Mouse (Mus musculus): Measurements from ENCODE around the gene Atf1. TPM values are rescaled to one million over a fixed set of nuclear protein-coding genes. Genes with fewer than 3 reads are reported as not detected.

The Atf1 gene
- total RNA-seq, 1 experiment = 47.2 TPM

DNA sequence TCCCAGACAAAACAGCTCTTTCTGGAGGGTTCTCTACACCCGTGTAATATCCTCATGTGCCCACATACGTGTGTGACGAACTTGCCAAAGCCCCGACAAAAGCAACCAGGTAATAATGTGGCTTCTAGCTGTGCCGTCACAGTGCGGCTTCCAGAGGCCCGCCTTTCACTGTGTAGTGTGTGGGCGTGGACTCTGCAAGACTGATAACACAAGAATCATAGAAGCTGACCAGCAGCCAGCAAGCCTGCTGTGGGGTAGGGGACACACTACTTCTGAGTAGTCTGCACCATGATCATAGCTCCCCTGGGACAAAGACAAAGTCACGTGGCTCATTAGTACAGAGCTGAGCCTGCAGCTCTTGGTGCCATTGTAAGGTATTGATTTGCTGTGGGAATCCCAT, 41.4 kb upstream of the Atf1 start:
- in situ Hi-C loops (cut with MboI; ENCODE audit: low sequenced_read_pairs in 2 of 2, unreplicated experiment in 2 of 2) = no loop called here
- no peak overlapping the region for H3K27ac ChIP-seq (ENCODE audit: insufficient read depth, low read depth, low read length, poor library complexity, severe bottlenecking)
- peaks cover 25% of the 10 kb centered on the region for H3K36me3 ChIP-seq (ENCODE audit: control insufficient read depth, insufficient read depth, low read length, poor library complexity, severe bottlenecking)
- TF ChIP-seq ZC3H11A (IDR thresholded peaks at IDR 0.05; ENCODE audit: borderline replicate concordance, low read depth, low read length) (no peak), HCFC1 (IDR thresholded peaks at IDR 0.05; ENCODE audit: borderline replicate concordance, insufficient read depth, low read length) (no peak), MAFK (IDR thresholded peaks at IDR 0.05; ENCODE audit: insufficient read depth, low read depth, low read length) (no peak), ZNF384 (IDR thresholded peaks at IDR 0.05; ENCODE audit: low read depth, low read length) (no peak), CHD2 (IDR thresholded peaks at IDR 0.05; ENCODE audit: low read depth, low read length) (no peak)
- no peaks in the 10 kb centered on the region for H3K9me3 ChIP-seq (ENCODE audit: control insufficient read depth, insufficient read depth, low read depth, low read length)
- H3K4me3 ChIP-seq (ENCODE audit: insufficient read depth in 1 of 2, low read depth in 1 of 2, low read length in 2 of 2, poor library complexity in 1 of 2, severe bottlenecking in 1 of 2) = no peak overlapping the region
- no peak for DNase-seq (ENCODE audit: low read depth, low spot score)
- H3K9ac ChIP-seq (ENCODE audit: insufficient read depth, low read depth, low read length, poor library complexity, severe bottlenecking) = no peak overlapping the region
- H3K4me1 ChIP-seq (ENCODE audit: control insufficient read depth in 2 of 2, insufficient read depth in 2 of 2, low read length in 2 of 2, poor library complexity in 1 of 2) = no peaks in the 10 kb centered on the region; a peak in 1 of 4 replicates

DNA sequence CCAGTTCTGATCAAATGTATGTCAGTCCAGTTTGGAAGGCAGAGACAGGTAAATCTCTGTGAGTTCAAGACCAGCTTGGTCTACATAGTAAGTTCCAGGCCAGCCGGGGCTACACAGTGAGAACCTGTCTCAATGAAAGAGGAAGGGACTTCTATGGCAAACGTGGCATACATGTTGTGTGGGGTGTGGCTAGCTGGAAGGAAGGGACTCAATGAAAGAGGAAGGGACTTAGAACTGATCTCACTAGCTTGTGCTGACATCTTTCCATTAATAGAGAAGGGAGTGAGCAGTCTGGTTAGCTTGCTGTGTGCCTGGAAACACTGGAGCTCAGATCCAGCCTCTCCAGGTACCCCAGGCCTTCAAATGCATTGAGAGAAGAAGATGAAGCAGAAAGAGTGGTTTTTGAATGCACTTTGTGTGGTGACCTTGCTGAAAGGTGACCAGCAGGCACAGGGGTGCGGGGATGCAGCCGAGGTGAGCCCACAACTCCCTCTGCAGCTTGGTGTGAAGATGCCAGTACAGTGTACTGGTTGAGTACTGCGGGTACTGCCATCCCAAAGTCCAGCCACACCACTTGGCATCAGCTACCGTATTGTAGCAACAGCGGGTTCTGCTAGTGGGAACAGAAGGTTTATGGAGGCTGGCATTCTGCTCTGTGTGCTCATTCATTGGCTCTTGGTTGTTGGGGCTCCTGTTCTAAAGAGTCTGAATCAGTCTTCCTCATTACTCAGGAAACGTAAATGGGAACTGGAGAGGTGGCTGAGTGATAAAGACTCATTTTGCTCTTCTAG, 40.5 kb upstream of the Atf1 start:
- no peak overlapping the region for H3K4me3 ChIP-seq (ENCODE audit: insufficient read depth in 1 of 2, low read depth in 1 of 2, low read length in 2 of 2, poor library complexity in 1 of 2, severe bottlenecking in 1 of 2)
- in situ Hi-C loops (cut with MboI; ENCODE audit: low sequenced_read_pairs in 2 of 2, unreplicated experiment in 2 of 2) = no loop called here
- H3K4me1 ChIP-seq (ENCODE audit: control insufficient read depth in 2 of 2, insufficient read depth in 2 of 2, low read length in 2 of 2, poor library complexity in 1 of 2) = no peaks in the 10 kb centered on the region; a peak in 1 of 4 replicates
- H3K9me3 ChIP-seq (ENCODE audit: control insufficient read depth, insufficient read depth, low read depth, low read length) = no peaks in the 10 kb centered on the region
- H3K36me3 ChIP-seq (ENCODE audit: control insufficient read depth, insufficient read depth, low read length, poor library complexity, severe bottlenecking) = peaks cover 26% of the 10 kb centered on the region
- H3K27ac ChIP-seq (ENCODE audit: insufficient read depth, low read depth, low read length, poor library complexity, severe bottlenecking) = no peak overlapping the region
- no peak overlapping the region for H3K9ac ChIP-seq (ENCODE audit: insufficient read depth, low read depth, low read length, poor library complexity, severe bottlenecking)
- no peak for DNase-seq (ENCODE audit: low read depth, low spot score)
- TF ChIP-seq ZNF384 (IDR thresholded peaks at IDR 0.05; ENCODE audit: low read depth, low read length) (no peak), CHD2 (IDR thresholded peaks at IDR 0.05; ENCODE audit: low read depth, low read length) (no peak), ZC3H11A (IDR thresholded peaks at IDR 0.05; ENCODE audit: borderline replicate concordance, low read depth, low read length) (no peak), HCFC1 (IDR thresholded peaks at IDR 0.05; ENCODE audit: borderline replicate concordance, insufficient read depth, low read length) (no peak), MAFK (IDR thresholded peaks at IDR 0.05; ENCODE audit: insufficient read depth, low read depth, low read length) (no peak)

DNA sequence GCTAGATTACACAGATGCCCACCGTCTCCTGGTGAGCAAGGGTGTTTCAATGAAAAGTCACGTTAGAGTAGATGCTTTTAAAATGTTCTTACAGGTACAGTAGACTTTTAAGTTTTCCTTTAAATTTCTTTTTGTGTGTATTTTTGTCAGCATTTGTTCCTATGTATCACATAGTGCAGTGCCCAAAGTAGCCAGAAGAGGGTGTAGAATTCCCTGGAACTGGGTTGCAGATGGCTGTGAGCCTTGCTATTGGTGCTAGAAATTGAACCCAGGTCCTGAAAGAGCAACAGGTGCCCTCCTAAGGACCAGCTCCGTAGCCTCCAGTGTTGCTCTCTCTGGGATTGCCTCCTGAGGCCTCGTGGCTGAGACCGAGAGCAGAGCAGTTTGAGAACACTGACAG, 39.1 kb upstream of the Atf1 start:
- DNase-seq (ENCODE audit: low read depth, low spot score) = peak; percentile 15
- H3K36me3 ChIP-seq (ENCODE audit: control insufficient read depth, insufficient read depth, low read length, poor library complexity, severe bottlenecking) = peaks cover 25% of the 10 kb centered on the region

DNA sequence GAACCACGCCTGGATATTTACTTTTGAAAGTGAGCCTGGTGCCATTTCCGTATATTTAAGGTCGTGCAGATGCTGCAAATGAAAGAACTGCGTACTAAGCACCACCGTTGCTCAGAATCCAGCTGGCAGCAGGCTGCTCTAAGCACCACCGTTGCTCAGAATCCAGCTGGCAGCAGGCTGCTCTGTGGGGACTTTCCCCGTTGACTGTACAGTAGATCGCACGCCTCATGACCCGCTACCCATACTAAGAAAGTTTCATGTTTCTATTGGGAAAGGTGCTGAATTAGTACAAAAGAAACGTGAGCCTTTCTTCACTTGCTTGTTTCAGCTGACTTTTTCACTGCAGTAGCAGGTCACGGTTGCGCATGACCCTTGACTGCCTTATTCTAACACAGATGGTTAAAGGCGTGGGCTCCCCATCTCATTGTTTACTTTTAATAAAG, 38.6 kb upstream of the Atf1 start:
- H3K4me1 ChIP-seq (ENCODE audit: control insufficient read depth in 2 of 2, insufficient read depth in 2 of 2, low read length in 2 of 2, poor library complexity in 1 of 2) = no peaks in the 10 kb centered on the region
- H3K27ac ChIP-seq (ENCODE audit: insufficient read depth, low read depth, low read length, poor library complexity, severe bottlenecking) = no peak overlapping the region
- no peaks in the 10 kb centered on the region for H3K9me3 ChIP-seq (ENCODE audit: control insufficient read depth, insufficient read depth, low read depth, low read length)
- TF ChIP-seq ZC3H11A (IDR thresholded peaks at IDR 0.05; ENCODE audit: borderline replicate concordance, low read depth, low read length) (no peak), MAFK (IDR thresholded peaks at IDR 0.05; ENCODE audit: insufficient read depth, low read depth, low read length) (no peak), CHD2 (IDR thresholded peaks at IDR 0.05; ENCODE audit: low read depth, low read length) (no peak), HCFC1 (IDR thresholded peaks at IDR 0.05; ENCODE audit: borderline replicate concordance, insufficient read depth, low read length) (no peak), ZNF384 (IDR thresholded peaks at IDR 0.05; ENCODE audit: low read depth, low read length) (no peak)
- H3K36me3 ChIP-seq (ENCODE audit: control insufficient read depth, insufficient read depth, low read length, poor library complexity, severe bottlenecking) = peaks cover 28% of the 10 kb centered on the region
- no peak overlapping the region for H3K4me3 ChIP-seq (ENCODE audit: insufficient read depth in 1 of 2, low read depth in 1 of 2, low read length in 2 of 2, poor library complexity in 1 of 2, severe bottlenecking in 1 of 2)
- no peak for DNase-seq (ENCODE audit: low read depth, low spot score)
- in situ Hi-C loops (cut with MboI; ENCODE audit: low sequenced_read_pairs in 2 of 2, unreplicated experiment in 2 of 2) = no loop called here
- no peak overlapping the region for H3K9ac ChIP-seq (ENCODE audit: insufficient read depth, low read depth, low read length, poor library complexity, severe bottlenecking)

More for the DNA sequence above, 39.1 kb upstream of the Atf1 start:
- H3K4me1 ChIP-seq (ENCODE audit: control insufficient read depth in 2 of 2, insufficient read depth in 2 of 2, low read length in 2 of 2, poor library complexity in 1 of 2) = no peaks in the 10 kb centered on the region
- no peak overlapping the region for H3K9ac ChIP-seq (ENCODE audit: insufficient read depth, low read depth, low read length, poor library complexity, severe bottlenecking)
- in situ Hi-C loops (cut with MboI; ENCODE audit: low sequenced_read_pairs in 2 of 2, unreplicated experiment in 2 of 2) = no loop called here
- H3K27ac ChIP-seq (ENCODE audit: insufficient read depth, low read depth, low read length, poor library complexity, severe bottlenecking) = no peak overlapping the region
- H3K4me3 ChIP-seq (ENCODE audit: insufficient read depth in 1 of 2, low read depth in 1 of 2, low read length in 2 of 2, poor library complexity in 1 of 2, severe bottlenecking in 1 of 2) = no peak overlapping the region
- TF ChIP-seq MAFK (IDR thresholded peaks at IDR 0.05; ENCODE audit: insufficient read depth, low read depth, low read length) (no peak), ZNF384 (IDR thresholded peaks at IDR 0.05; ENCODE audit: low read depth, low read length) (no peak), HCFC1 (IDR thresholded peaks at IDR 0.05; ENCODE audit: borderline replicate concordance, insufficient read depth, low read length) (no peak)
- H3K9me3 ChIP-seq (ENCODE audit: control insufficient read depth, insufficient read depth, low read depth, low read length) = no peaks in the 10 kb centered on the region
